13 mouse cellular contexts compared by ENCODE assay signal in the genomic region with DNA sequence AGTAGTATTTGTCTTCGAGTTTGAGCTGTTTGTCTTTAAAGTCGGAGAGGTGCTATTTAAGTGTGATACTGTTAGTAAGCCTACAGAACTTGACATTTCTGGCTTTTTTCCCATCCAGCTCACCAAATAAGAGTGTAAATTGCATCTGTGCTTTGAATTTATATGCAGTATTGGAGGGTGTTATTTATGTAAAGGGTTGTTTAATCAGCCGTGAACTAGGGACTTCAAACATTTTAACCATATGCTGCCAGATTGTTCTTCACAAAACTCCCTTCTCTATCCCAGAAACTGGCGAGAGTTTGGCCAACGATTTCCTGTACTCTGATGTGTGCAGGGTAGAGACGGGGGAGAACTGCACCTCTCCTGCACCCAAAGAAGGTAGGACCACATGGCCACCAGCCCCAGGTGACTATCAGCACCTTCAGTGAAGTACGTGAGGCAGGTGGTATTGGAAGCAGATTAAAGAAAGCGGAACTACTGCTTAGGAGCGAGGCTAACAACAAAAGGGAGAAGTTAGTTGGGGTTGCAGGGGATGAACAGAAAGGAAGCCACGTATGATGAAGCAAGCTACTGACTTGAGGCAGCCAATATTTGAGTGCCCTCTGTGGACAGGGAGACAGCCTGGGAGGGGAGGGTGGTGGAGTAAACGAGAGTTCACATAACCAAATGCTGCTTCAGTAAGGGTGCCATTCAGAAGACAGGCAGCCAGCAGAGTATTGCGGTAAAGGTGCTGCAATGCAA.
DNase-seq lines count a peak whose midpoint lies in the region; ATAC-seq lines count a peak whose summit lies in the region.
"Had no signal": no experiment of that assay in that cellular context is flagged by ENCODE, and none has a peak within 500 bp of the region (broad histone marks: within the 10 kb centered on the region; RNA-seq: fewer than 3 reads in every experiment).

No protein-coding gene starts in this region.

- WGBS in liver, embryonic 16.5 days (ENCODE audit: insufficient replicate concordance), result 53% methylated on average over 12 of the region's 12 CpGs
- 63% methylated on average over 12 of the region's 12 CpGs for WGBS in liver, embryonic 12.5 days (ENCODE audit: insufficient replicate concordance)

- peak; percentile 18 to 25 for DNase-seq in B cell, adult 2 months
- no peak for DNase-seq in left cerebral cortex, postnatal 10 days (ENCODE audit: extremely low spot score in 1 of 2, low spot score in 2 of 2)
- no peak for DNase-seq in layer of hippocampus, postnatal 10 days (ENCODE audit: low spot score in 2 of 2)
- DNase-seq: adrenal gland, postnatal 36 days; cerebellum, postnatal 25 days had no signal

- H3K27ac ChIP-seq in liver, embryonic 16.5 days (ENCODE audit: low read length), result no peak overlapping the region; the same call in 1 of the 2 replicates
- no peak overlapping the region for H3K27ac ChIP-seq in liver, embryonic 12.5 days
- H3K27ac ChIP-seq: embryonic facial prominence, embryonic 10.5 days; kidney, embryonic 15.5 days; limb, embryonic 13.5 days had no signal

- no peak overlapping the region for H3K9ac ChIP-seq in liver, embryonic 16.5 days (ENCODE audit: low read depth, low read length)
- no peak overlapping the region for H3K9ac ChIP-seq in liver, embryonic 12.5 days
- H3K9ac ChIP-seq: kidney, embryonic 15.5 days; limb, embryonic 13.5 days had no signal

- H3K4me1 ChIP-seq in liver, embryonic 16.5 days (ENCODE audit: control insufficient read depth, low read depth, low read length), result peaks cover 18% of the 10 kb centered on the region
- H3K4me1 ChIP-seq in liver, embryonic 12.5 days, result peaks cover 17% of the 10 kb centered on the region

- intact Hi-C loops in left cerebral cortex, postnatal 10 days (cut with DNase I), result no loop called here

- H3K27me3 ChIP-seq in liver, embryonic 16.5 days (ENCODE audit: control insufficient read depth, insufficient read depth, low read depth, low read length), result no peaks in the 10 kb centered on the region
- H3K27me3 ChIP-seq in liver, embryonic 12.5 days (replicated peaks), result no peaks in the 10 kb centered on the region
- H3K27me3 ChIP-seq: kidney, embryonic 15.5 days; limb, embryonic 13.5 days had no signal

- H3K4me3 ChIP-seq in liver, embryonic 16.5 days (ENCODE audit: low read depth, low read length), result no peak overlapping the region
- no peak overlapping the region for H3K4me3 ChIP-seq in liver, embryonic 12.5 days
- H3K4me3 ChIP-seq: embryonic facial prominence, embryonic 10.5 days; erythroblast, embryonic 14.5 days; kidney, embryonic 15.5 days; limb, embryonic 13.5 days had no signal

- no peak overlapping the region for H3K4me2 ChIP-seq in liver, embryonic 16.5 days (ENCODE audit: low read depth, low read length)
- no peak overlapping the region for H3K4me2 ChIP-seq in liver, embryonic 12.5 days
- H3K4me2 ChIP-seq: kidney, embryonic 15.5 days; limb, embryonic 13.5 days had no signal

- ATAC-seq in liver, embryonic 16.5 days (ENCODE audit: low read depth), result peak; percentile 46
- no peak for ATAC-seq in liver, embryonic 12.5 days
- ATAC-seq in common myeloid progenitor, adult 5-6 weeks (replicated peaks; ENCODE audit: low read depth, poor library complexity, severe bottlenecking), result peak; percentile 95
- peak; percentile 98 for ATAC-seq in megakaryocyte progenitor cell, adult 5-6 weeks (replicated peaks; ENCODE audit: poor library complexity)

- H3K36me3 ChIP-seq in liver, embryonic 16.5 days (ENCODE audit: control insufficient read depth, insufficient read depth), result no peaks in the 10 kb centered on the region
- H3K36me3 ChIP-seq in liver, embryonic 12.5 days, result peaks cover 7% of the 10 kb centered on the region; the same call in 1 of the 2 replicates

- no peaks in the 10 kb centered on the region for H3K9me3 ChIP-seq in liver, embryonic 16.5 days (replicated peaks; ENCODE audit: control insufficient read depth, low read length)
- no peaks in the 10 kb centered on the region for H3K9me3 ChIP-seq in liver, embryonic 12.5 days (replicated peaks)
- H3K9me3 ChIP-seq: embryonic facial prominence, embryonic 10.5 days; kidney, embryonic 15.5 days; limb, embryonic 13.5 days had no signal

Comparison
In these comparisons a context has a peak if more than half of its experiments do, and no peak if none do; other contexts are left out.
1. DNase-seq: peak in B cell, adult 2 months (2 of 2); none in left cerebral cortex, postnatal 10 days (0 of 2) and layer of hippocampus, postnatal 10 days (0 of 2).